Mouse (Mus musculus): ENCODE results near the gene Ctns. TPM values are rescaled to one million over a fixed set of nuclear protein-coding genes. Genes with fewer than 3 reads are reported as not detected.

Gene Ctns
- polyA plus RNA-seq, 1 experiment from 2014 or later = 17.7 TPM

DNA sequence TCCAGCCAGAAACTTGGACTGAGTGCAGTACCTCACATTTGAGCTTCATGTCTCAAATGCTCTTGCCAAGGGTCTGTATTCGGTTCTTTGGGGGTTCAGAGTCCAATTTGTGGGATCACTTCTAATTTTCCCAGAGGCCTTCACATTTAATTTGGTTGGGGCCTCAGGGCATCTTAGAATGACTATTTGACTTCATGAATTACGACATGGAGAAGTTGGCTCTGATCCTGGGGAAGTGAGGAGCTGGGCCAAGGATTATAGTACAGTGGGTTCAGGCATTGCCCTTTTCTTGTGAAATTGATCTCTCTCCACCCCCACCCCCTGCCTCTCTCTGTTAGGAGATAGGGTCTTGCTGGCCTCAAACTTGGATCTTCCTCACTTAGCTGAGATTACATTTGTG lies 2.2 kb upstream of the Ctns start:
- Histone ChIP-seq H3K9me3 (ENCODE audit: control insufficient read depth, low read length) (no peaks in the 10 kb centered on the region), H3K27ac (no peak overlapping the region), H3K4me2 (replicated peaks) (no peak overlapping the region), H3K36me3 (replicated peaks; ENCODE audit: control insufficient read depth, insufficient read depth) (peaks cover 5% of the 10 kb centered on the region; the same call in 1 of the 2 replicates), H3K9ac (no peak overlapping the region), H3K4me1 (replicated peaks; ENCODE audit: control insufficient read depth, insufficient read depth, low read length) (peaks cover 20% of the 10 kb centered on the region), H3K27me3 (ENCODE audit: control insufficient read depth, insufficient read depth, low read length) (no peaks in the 10 kb centered on the region), H3K4me3 (replicated peaks; ENCODE audit: low read length) (no peak overlapping the region)
- DNase-seq (ENCODE audit: low spot score) = no peak
- no peak for ATAC-seq (ENCODE audit: low FRiP score)
- 77% methylated on average over 2 of the region's 2 CpGs for WGBS

DNA sequence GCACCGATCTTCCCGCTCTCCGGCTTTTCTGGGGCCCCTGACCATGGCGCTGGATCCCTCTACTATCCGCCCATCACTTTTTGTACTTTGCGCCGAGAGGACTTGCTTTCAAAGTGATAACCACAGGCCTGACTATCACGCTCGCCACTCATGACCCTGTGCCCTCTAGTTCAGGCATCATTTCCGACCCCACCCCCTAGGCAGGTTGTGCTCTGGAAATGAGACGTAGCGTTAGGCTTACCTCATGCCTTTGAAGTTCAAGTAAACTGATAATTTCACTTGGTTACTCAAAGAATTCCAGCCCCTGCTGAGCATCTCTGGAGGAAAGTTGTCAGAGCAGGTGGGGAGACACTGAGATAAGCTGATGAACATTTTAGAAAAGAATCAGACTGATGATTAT lies 1.0 kb upstream of the Ctns start:
- Histone ChIP-seq H3K4me3 (replicated peaks; ENCODE audit: low read length) (peak overlapping the region; percentile 79), H3K4me1 (replicated peaks; ENCODE audit: control insufficient read depth, insufficient read depth, low read length) (peaks cover 20% of the 10 kb centered on the region), H3K36me3 (replicated peaks; ENCODE audit: control insufficient read depth, insufficient read depth) (peaks cover 15% of the 10 kb centered on the region), H3K4me2 (replicated peaks) (peak overlapping the region; percentile 88), H3K9ac (peak overlapping the region; percentile 82), H3K27me3 (ENCODE audit: control insufficient read depth, insufficient read depth, low read length) (no peaks in the 10 kb centered on the region), H3K27ac (0 out of 2 replicates have a peak overlapping the region, but pooled peaks have one; percentile 32), H3K9me3 (ENCODE audit: control insufficient read depth, low read length) (no peaks in the 10 kb centered on the region)
- ATAC-seq (ENCODE audit: low FRiP score) (no peak), DNase-seq (ENCODE audit: low spot score) (no peak)
- 2% methylated on average over 12 of the region's 12 CpGs for WGBS

DNA sequence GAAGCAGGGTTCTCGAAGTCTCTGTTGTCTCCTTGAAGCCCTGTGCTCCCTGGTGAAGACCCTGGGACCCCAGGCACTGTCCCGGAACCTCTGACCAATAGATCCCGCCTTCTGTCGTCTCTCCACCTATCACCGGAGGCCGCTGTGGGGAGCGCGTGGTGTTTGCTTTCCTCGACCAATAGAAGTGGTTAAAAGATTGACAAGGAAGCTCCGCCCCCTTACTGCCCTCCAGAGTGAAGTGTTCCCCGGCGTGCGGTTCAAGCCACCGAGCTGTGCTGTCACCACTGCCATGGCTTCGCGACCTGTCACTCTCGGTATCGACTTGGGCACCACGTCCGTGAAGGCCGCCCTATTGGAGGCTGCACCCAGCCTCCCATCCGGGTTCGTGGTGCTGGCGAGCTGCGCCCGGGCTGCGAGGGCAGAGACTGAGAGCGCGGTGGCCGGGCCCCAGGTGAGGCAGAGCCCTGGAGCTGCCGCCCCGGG lies 429 bp upstream of the Ctns start, which contains the start of gene Shpk:
TSS of gene Shpk (plus strand) at position 231 of the 483 bp plus-strand sequence.
- H3K4me1 ChIP-seq (replicated peaks; ENCODE audit: control insufficient read depth, insufficient read depth, low read length) = peaks cover 20% of the 10 kb centered on the region
- H3K4me2 ChIP-seq (replicated peaks) = peak within 1 kb of the TSS; percentile 88
- H3K9ac ChIP-seq = peak within 1 kb of the TSS; percentile 82
- H3K4me3 ChIP-seq (replicated peaks; ENCODE audit: low read length) = peak within 1 kb of the TSS; percentile 79
- peaks cover 17% of the 10 kb centered on the region for H3K36me3 ChIP-seq (replicated peaks; ENCODE audit: control insufficient read depth, insufficient read depth)
- ATAC-seq (ENCODE audit: low FRiP score) = peak; percentile 98
- no peaks in the 10 kb centered on the region for H3K27me3 ChIP-seq (ENCODE audit: control insufficient read depth, insufficient read depth, low read length)
- DNase-seq (ENCODE audit: low spot score) = peak; percentile 89
- H3K9me3 ChIP-seq (ENCODE audit: control insufficient read depth, low read length) = no peaks in the 10 kb centered on the region
- H3K27ac ChIP-seq = peak within 1 kb of the TSS; percentile 56; the same call in 1 of the 2 replicates
- WGBS = under 1% methylated on average over 32 of the region's 32 CpGs

DNA sequence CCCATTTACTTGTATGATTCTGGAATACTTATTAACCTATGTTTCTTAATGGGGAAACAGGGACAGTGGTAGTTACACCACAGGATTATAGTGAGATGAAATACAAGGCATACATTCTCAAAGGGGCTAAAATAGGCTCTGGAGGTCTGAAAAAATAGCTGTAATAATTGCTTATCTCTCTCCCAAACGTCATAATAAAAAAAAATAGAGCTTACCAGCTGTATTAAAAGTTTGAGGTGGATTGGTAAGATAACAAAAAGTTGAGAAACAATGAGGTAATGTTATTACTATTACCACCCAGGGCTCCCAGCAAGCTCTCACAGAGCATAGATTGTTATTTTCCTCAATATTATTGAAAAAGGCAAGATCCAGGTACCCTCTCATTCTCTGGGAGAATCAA lies 652 bp downstream of the Ctns start:
- Histone ChIP-seq H3K36me3 (replicated peaks; ENCODE audit: control insufficient read depth, insufficient read depth) (peaks cover 19% of the 10 kb centered on the region), H3K27ac (no peak overlapping the region), H3K4me2 (replicated peaks) (peak overlapping the region; percentile 88), H3K4me1 (replicated peaks; ENCODE audit: control insufficient read depth, insufficient read depth, low read length) (peaks cover 20% of the 10 kb centered on the region), H3K27me3 (ENCODE audit: control insufficient read depth, insufficient read depth, low read length) (no peaks in the 10 kb centered on the region), H3K9me3 (ENCODE audit: control insufficient read depth, low read length) (no peaks in the 10 kb centered on the region), H3K4me3 (replicated peaks; ENCODE audit: low read length) (peak overlapping the region; percentile 79), H3K9ac (peak overlapping the region; percentile 82)
- no peak for DNase-seq (ENCODE audit: low spot score)
- 4% methylated on average over 1 of the region's 1 CpGs for WGBS
- ATAC-seq (ENCODE audit: low FRiP score) = no peak

DNA sequence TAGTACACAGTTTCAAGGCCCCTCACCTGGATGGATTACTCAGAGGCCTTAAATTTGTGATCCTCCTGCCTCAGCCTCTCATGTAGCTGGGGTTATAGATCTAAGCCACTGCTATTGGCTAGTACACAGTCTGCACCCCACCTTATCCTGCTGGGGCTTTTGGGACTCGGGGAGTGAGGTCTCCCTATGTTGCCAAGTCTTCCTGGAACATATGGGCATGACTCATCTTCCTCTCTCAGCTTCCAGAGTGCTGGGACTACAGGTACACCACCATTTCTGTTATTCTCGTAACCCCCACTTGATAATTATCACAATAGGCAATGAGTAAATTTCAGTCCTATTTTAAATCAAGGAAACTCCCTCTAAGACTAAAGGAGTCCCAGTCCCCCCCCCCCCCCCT lies 4.4 kb downstream of the Ctns start:
- Histone ChIP-seq H3K9ac (no peak overlapping the region), H3K27ac (no peak overlapping the region), H3K36me3 (replicated peaks; ENCODE audit: control insufficient read depth, insufficient read depth) (peaks cover 51% of the 10 kb centered on the region), H3K4me2 (replicated peaks) (no peak overlapping the region), H3K4me3 (replicated peaks; ENCODE audit: low read length) (no peak overlapping the region), H3K4me1 (replicated peaks; ENCODE audit: control insufficient read depth, insufficient read depth, low read length) (peaks cover 13% of the 10 kb centered on the region), H3K27me3 (ENCODE audit: control insufficient read depth, insufficient read depth, low read length) (no peaks in the 10 kb centered on the region), H3K9me3 (ENCODE audit: control insufficient read depth, low read length) (no peaks in the 10 kb centered on the region)
- ATAC-seq (ENCODE audit: low FRiP score) (no peak), DNase-seq (ENCODE audit: low spot score) (no peak)
- WGBS = 84% methylated on average over 2 of the region's 2 CpGs

DNA sequence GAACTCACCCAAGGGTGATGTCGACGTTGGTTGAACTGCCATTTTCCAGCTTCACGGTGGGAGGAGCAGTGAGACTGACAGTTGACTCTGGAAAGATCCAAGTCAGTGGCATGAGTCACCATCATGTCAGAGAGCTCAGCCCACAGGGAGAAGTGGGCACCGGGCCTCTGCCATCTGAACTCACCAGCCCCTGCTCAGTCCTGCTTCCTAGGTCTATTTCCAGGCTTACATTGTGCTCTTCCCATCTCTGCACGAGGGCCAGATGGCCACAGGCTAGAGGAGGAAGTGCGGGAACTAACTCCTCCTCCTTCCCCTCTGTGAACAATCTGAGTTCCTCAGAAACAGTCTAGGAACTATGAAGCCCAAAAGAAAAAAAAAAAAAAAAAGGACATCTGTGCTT lies 5.8 kb downstream of the Ctns start:
- 82% methylated on average over 6 of the region's 6 CpGs for WGBS
- Histone ChIP-seq H3K4me3 (replicated peaks; ENCODE audit: low read length) (no peak overlapping the region), H3K4me1 (replicated peaks; ENCODE audit: control insufficient read depth, insufficient read depth, low read length) (peaks cover 8% of the 10 kb centered on the region), H3K27me3 (ENCODE audit: control insufficient read depth, insufficient read depth, low read length) (no peaks in the 10 kb centered on the region), H3K36me3 (replicated peaks; ENCODE audit: control insufficient read depth, insufficient read depth) (peaks cover 64% of the 10 kb centered on the region), H3K9ac (no peak overlapping the region), H3K9me3 (ENCODE audit: control insufficient read depth, low read length) (no peaks in the 10 kb centered on the region), H3K4me2 (replicated peaks) (no peak overlapping the region), H3K27ac (no peak overlapping the region)
- ATAC-seq (ENCODE audit: low FRiP score) = no peak
- no peak for DNase-seq (ENCODE audit: low spot score)

DNA sequence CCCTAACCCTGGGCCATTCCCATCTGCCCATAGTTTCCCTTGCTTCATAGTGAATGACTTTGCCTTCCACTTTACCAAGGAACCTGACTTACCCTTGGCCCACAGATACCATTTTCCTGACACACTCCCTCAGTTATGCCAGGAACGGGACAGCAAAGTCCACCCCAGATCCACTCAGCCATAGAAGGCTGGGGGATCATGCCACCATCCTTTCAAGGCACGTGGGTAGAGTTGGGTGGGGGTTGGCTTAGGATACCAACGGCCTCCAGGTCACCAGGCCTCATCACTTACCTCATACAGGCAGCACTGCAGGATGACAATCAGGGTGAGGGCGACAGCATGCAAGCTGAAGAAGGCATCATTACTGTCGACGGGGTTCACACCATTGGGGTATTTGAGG lies 11.6 kb downstream of the Ctns start:
- H3K9me3 ChIP-seq (ENCODE audit: control insufficient read depth, low read length) = no peaks in the 10 kb centered on the region
- no peak overlapping the region for H3K27ac ChIP-seq
- H3K27me3 ChIP-seq (ENCODE audit: control insufficient read depth, insufficient read depth, low read length) = no peaks in the 10 kb centered on the region
- ATAC-seq (ENCODE audit: low FRiP score) = no peak
- DNase-seq (ENCODE audit: low spot score) = no peak
- peaks cover 88% of the 10 kb centered on the region for H3K36me3 ChIP-seq (replicated peaks; ENCODE audit: control insufficient read depth, insufficient read depth)
- 89% methylated on average over 6 of the region's 6 CpGs for WGBS
- no peaks in the 10 kb centered on the region for H3K4me1 ChIP-seq (replicated peaks; ENCODE audit: control insufficient read depth, insufficient read depth, low read length)
- H3K4me3 ChIP-seq (replicated peaks; ENCODE audit: low read length) = no peak overlapping the region
- H3K9ac ChIP-seq = no peak overlapping the region
- no peak overlapping the region for H3K4me2 ChIP-seq (replicated peaks)

DNA sequence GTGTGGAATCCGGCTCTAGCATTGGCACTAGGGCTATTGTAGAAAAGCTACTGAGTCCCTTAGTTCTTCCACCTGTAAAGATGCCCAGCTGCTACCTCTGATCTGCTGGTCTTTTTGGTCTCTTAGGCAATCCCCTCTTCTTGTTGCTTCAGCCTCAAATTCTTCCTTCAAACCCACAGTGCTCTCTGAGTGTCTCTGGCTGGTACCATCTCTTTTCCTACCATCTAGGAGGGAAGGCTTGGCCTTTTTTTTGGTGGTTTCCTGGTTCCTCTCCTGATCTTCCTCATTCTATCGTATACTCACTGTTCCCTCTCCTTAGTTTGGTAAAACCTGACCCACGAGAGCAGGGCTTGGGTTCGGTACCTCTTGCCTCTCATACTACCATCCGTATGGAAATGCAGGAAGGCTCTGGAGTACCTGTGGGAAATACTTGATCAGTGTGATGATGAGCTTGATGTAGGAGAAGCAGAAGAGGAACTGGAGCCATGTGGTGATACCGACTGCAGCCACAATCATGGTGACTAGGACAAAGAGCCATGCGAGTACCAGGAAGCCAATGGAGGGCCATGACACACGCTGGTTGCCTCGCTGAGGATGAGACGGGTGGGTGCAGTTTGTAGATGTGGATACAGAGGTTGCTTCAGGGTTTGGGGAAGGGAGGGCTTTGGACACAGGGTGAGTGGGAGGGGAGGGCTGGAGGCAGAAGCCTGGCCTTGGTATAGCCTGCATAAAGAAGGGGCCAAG lies 12.8 kb downstream of the Ctns start:
- H3K9ac ChIP-seq = no peak overlapping the region
- no peaks in the 10 kb centered on the region for H3K4me1 ChIP-seq (replicated peaks; ENCODE audit: control insufficient read depth, insufficient read depth, low read length)
- peaks cover 81% of the 10 kb centered on the region for H3K36me3 ChIP-seq (replicated peaks; ENCODE audit: control insufficient read depth, insufficient read depth)
- ATAC-seq (ENCODE audit: low FRiP score) (no peak), DNase-seq (ENCODE audit: low spot score) (no peak)
- no peaks in the 10 kb centered on the region for H3K27me3 ChIP-seq (ENCODE audit: control insufficient read depth, insufficient read depth, low read length)
- H3K9me3 ChIP-seq (ENCODE audit: control insufficient read depth, low read length) = no peaks in the 10 kb centered on the region
- H3K27ac ChIP-seq = no peak overlapping the region
- WGBS = 92% methylated on average over 10 of the region's 10 CpGs
- no peak overlapping the region for H3K4me2 ChIP-seq (replicated peaks)
- H3K4me3 ChIP-seq (replicated peaks; ENCODE audit: low read length) = no peak overlapping the region

DNA sequence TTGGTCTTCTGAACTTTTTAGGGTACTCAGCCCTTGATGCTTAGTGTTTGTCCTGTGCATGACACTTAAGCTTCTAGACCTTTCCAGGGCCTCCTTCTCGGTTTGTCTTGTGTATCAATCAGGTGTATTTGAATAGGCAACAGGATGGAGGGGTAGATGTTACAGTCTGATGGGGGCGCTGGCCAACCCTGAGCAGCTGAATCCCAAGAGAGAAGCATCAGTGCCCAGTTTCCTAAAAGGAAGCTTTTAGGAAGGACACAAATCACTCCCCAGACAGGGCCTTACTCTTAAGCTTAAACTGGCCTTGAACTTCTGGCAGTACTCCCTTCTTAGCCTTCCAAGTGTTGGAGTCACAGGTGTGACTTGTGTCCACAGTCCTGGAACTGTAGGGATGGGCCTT lies 20.9 kb downstream of the Ctns start:
- H3K27me3 ChIP-seq (ENCODE audit: control insufficient read depth, insufficient read depth, low read length) = no peaks in the 10 kb centered on the region
- H3K9ac ChIP-seq = peak overlapping the region; percentile 92
- no peaks in the 10 kb centered on the region for H3K9me3 ChIP-seq (ENCODE audit: control insufficient read depth, low read length)
- DNase-seq (ENCODE audit: low spot score) (peak; percentile 28), ATAC-seq (ENCODE audit: low FRiP score) (no peak)
- H3K4me3 ChIP-seq (replicated peaks; ENCODE audit: low read length) = peak overlapping the region; percentile 98
- H3K36me3 ChIP-seq (replicated peaks; ENCODE audit: control insufficient read depth, insufficient read depth) = peaks cover 20% of the 10 kb centered on the region
- 8% methylated on average over 2 of the region's 2 CpGs for WGBS
- peak overlapping the region; percentile 92 for H3K27ac ChIP-seq
- H3K4me2 ChIP-seq (replicated peaks) = peak overlapping the region; percentile 74
- H3K4me1 ChIP-seq (replicated peaks; ENCODE audit: control insufficient read depth, insufficient read depth, low read length) = peaks cover 27% of the 10 kb centered on the region

Measured in hindbrain, embryonic 14.5 days (tissue).